Mouse (Mus musculus) forebrain, embryonic 13.5 days (tissue): ENCODE results near the gene Sergef. TPM values are rescaled to one million over a fixed set of nuclear protein-coding genes. Genes with fewer than 3 reads are reported as not detected.

Experiments
- ATAC-seq: fragments of 200-750 bp; cut with Nextera tagmentation; 2 replicates; pipeline ENCODE4 v1.8.0; 2017
- H3K27ac ChIP-seq: fragments of 300-500 bp; sonication (generic); 2 replicates; pipeline ENCODE4 v1.5.1; 2015; ENCODE audit warnings: inconsistent platforms, mild to moderate bottlenecking, moderate library complexity
- H3K27me3 ChIP-seq: fragments of 300-500 bp; sonication (generic); 2 replicates; pipeline ENCODE4 v1.6.1; 2015; ENCODE audit warnings: mild to moderate bottlenecking, inconsistent platforms
- H3K36me3 ChIP-seq: fragments of 300-500 bp; sonication (generic); 2 replicates; pipeline ENCODE4 v1.6.1; 2015; ENCODE audit warnings: mild to moderate bottlenecking, inconsistent platforms; ENCODE audit not compliant: poor library complexity, severe bottlenecking
- H3K4me1 ChIP-seq: fragments of 300-500 bp; sonication (generic); 2 replicates; pipeline ENCODE4 v1.6.1; 2015; ENCODE audit warnings: inconsistent platforms
- H3K4me2 ChIP-seq: fragments of 300-500 bp; sonication (generic); 2 replicates; pipeline ENCODE4 v1.6.1; 2015; ENCODE audit warnings: inconsistent platforms, mild to moderate bottlenecking, moderate library complexity
- H3K4me3 ChIP-seq: fragments of 300-500 bp; sonication (generic); 2 replicates; pipeline ENCODE4 v1.5.1; 2015; ENCODE audit warnings: mild to moderate bottlenecking, inconsistent platforms
- H3K9ac ChIP-seq: fragments of 300-500 bp; sonication (generic); 2 replicates; pipeline ENCODE4 v1.6.1; 2015; ENCODE audit warnings: mild to moderate bottlenecking, inconsistent platforms
- H3K9me3 ChIP-seq: fragments of 300-500 bp; sonication (generic); replicated peaks from 2 replicates; pipeline ENCODE4 v1.6.1; 2016; ENCODE audit warnings: inconsistent platforms
- WGBS: fragments of 180-500 bp; shearing (Covaris S2); methylation state at CpG from one replicate; pipeline ENCODE4 v1.1.7; 2015; 5-methylcytosine and 5-hydroxymethylcytosine counted together
- polyA plus RNA-seq: library from polyadenylated mRNA; unstranded; fragments of >200 nt; fragmentation: Nextera tagmentation; extraction: Ambion mirVana; gene quantifications from 2 replicates; pipeline ENCODE4 v1.2.1, GENCODE M21; 2015

Sergef gene
- polyA plus RNA-seq, 1 experiment from 2014 or later, result 25.0 TPM

- Histone ChIP-seq H3K9me3 (no peaks in the 10 kb centered on the region), H3K9ac (no peak overlapping the region), H3K4me3 (no peak overlapping the region), H3K4me1 (peaks cover 12% of the 10 kb centered on the region), H3K27me3 (no peaks in the 10 kb centered on the region), H3K27ac (no peak overlapping the region), H3K4me2 (no peak overlapping the region), H3K36me3 (no peaks in the 10 kb centered on the region)
- ATAC-seq, result no peak
- WGBS, result 55% methylated on average over 5 of the region's 5 CpGs
These were observed 164.1 kb downstream of the Sergef start for GRCm38 (mm10) chr7:46475464-46475863.

- ATAC-seq, result no peak
- Histone ChIP-seq H3K4me3 (no peak overlapping the region), H3K9me3 (no peaks in the 10 kb centered on the region), H3K9ac (0 out of 2 replicates have a peak overlapping the region, but pooled peaks have one; percentile 3), H3K4me1 (peaks cover 12% of the 10 kb centered on the region), H3K4me2 (no peak overlapping the region), H3K36me3 (no peaks in the 10 kb centered on the region), H3K27me3 (no peaks in the 10 kb centered on the region), H3K27ac (peak overlapping the region; percentile 14)
- WGBS, result 26% methylated on average over 9 of the region's 9 CpGs
These were observed 166.5 kb downstream of the Sergef start for GRCm38 (mm10) chr7:46473141-46473540.

GRCm38 (mm10) chr7:46471054-46471737, 168.4 kb downstream of the Sergef start:
- WGBS, result 72% methylated on average over 7 of the region's 7 CpGs
- Histone ChIP-seq H3K9ac (no peak overlapping the region), H3K36me3 (no peaks in the 10 kb centered on the region), H3K9me3 (no peaks in the 10 kb centered on the region), H3K4me3 (no peak overlapping the region), H3K4me2 (no peak overlapping the region), H3K4me1 (peaks cover 12% of the 10 kb centered on the region), H3K27ac (no peak overlapping the region), H3K27me3 (no peaks in the 10 kb centered on the region)
- no peak for ATAC-seq

- Histone ChIP-seq H3K4me2 (no peak overlapping the region), H3K9me3 (no peaks in the 10 kb centered on the region), H3K4me1 (peaks cover 8% of the 10 kb centered on the region; the same call in 1 of the 2 replicates), H3K4me3 (no peak overlapping the region), H3K27ac (no peak overlapping the region), H3K9ac (no peak overlapping the region), H3K27me3 (no peaks in the 10 kb centered on the region), H3K36me3 (no peaks in the 10 kb centered on the region)
- no peak for ATAC-seq
- 84% methylated on average over 3 of the region's 3 CpGs for WGBS
These were observed 170.1 kb downstream of the Sergef start for GRCm38 (mm10) chr7:46469542-46469941.

- WGBS, result 79% methylated on average over 7 of the region's 7 CpGs
- Histone ChIP-seq H3K9me3 (no peaks in the 10 kb centered on the region), H3K27ac (no peak overlapping the region; the same call in 1 of the 2 replicates), H3K9ac (no peak overlapping the region), H3K4me3 (no peak overlapping the region), H3K27me3 (no peaks in the 10 kb centered on the region), H3K4me1 (no peaks in the 10 kb centered on the region), H3K36me3 (no peaks in the 10 kb centered on the region), H3K4me2 (no peak overlapping the region)
- ATAC-seq, result no peak
These were observed 173.1 kb downstream of the Sergef start for GRCm38 (mm10) chr7:46466422-46466981.

GRCm38 (mm10) chr7:46463136-46463535, 176.5 kb downstream of the Sergef start:
- no peaks in the 10 kb centered on the region for H3K36me3 ChIP-seq
- no peak for ATAC-seq
- H3K4me1 ChIP-seq, result peaks cover 9% of the 10 kb centered on the region
- H3K9me3 ChIP-seq, result 0 out of 2 replicates have a peak, but pooled peaks cover 3% of the 10 kb centered on the region
- no peaks in the 10 kb centered on the region for H3K27me3 ChIP-seq
- H3K4me2 ChIP-seq, result no peak overlapping the region
- H3K9ac ChIP-seq, result no peak overlapping the region
- WGBS, result 92% methylated on average over 8 of the region's 8 CpGs
- H3K27ac ChIP-seq, result no peak overlapping the region
- no peak overlapping the region for H3K4me3 ChIP-seq

GRCm38 (mm10) chr7:46462287-46462686, 177.3 kb downstream of the Sergef start:
- Histone ChIP-seq H3K4me2 (no peak overlapping the region), H3K27me3 (no peaks in the 10 kb centered on the region), H3K36me3 (no peaks in the 10 kb centered on the region), H3K27ac (no peak overlapping the region), H3K4me1 (peaks cover 9% of the 10 kb centered on the region), H3K4me3 (no peak overlapping the region), H3K9me3 (0 out of 2 replicates have a peak, but pooled peaks cover 3% of the 10 kb centered on the region), H3K9ac (no peak overlapping the region)
- WGBS, result 73% methylated on average over 8 of the region's 8 CpGs
- no peak for ATAC-seq

GRCm38 (mm10) chr7:46459605-46460245, 179.9 kb downstream of the Sergef start:
- H3K36me3 ChIP-seq, result no peaks in the 10 kb centered on the region
- H3K27ac ChIP-seq, result peak overlapping the region; percentile 31
- H3K9ac ChIP-seq, result 0 out of 2 replicates have a peak overlapping the region, but pooled peaks have one; percentile 21
- ATAC-seq, result no peak
- no peak overlapping the region for H3K4me3 ChIP-seq
- peaks cover 12% of the 10 kb centered on the region for H3K4me1 ChIP-seq
- 0 out of 2 replicates have a peak, but pooled peaks cover 6% of the 10 kb centered on the region for H3K9me3 ChIP-seq
- no peak overlapping the region for H3K4me2 ChIP-seq
- 85% methylated on average over 9 of the region's 9 CpGs for WGBS
- no peaks in the 10 kb centered on the region for H3K27me3 ChIP-seq

- no peak for ATAC-seq
- WGBS, result 83% methylated on average over 2 of the region's 2 CpGs
- Histone ChIP-seq H3K27me3 (no peaks in the 10 kb centered on the region), H3K9me3 (0 out of 2 replicates have a peak, but pooled peaks cover 6% of the 10 kb centered on the region), H3K4me2 (no peak overlapping the region), H3K4me3 (no peak overlapping the region), H3K27ac (peak overlapping the region; percentile 31), H3K36me3 (no peaks in the 10 kb centered on the region), H3K4me1 (peaks cover 18% of the 10 kb centered on the region), H3K9ac (0 out of 2 replicates have a peak overlapping the region, but pooled peaks have one; percentile 21)
These were observed 180.4 kb downstream of the Sergef start for GRCm38 (mm10) chr7:46459200-46459599.

GRCm38 (mm10) chr7:46457889-46458288, 181.7 kb downstream of the Sergef start:
- 0 out of 2 replicates have a peak, but pooled peaks cover 6% of the 10 kb centered on the region for H3K9me3 ChIP-seq
- no peak overlapping the region for H3K4me2 ChIP-seq
- peaks cover 31% of the 10 kb centered on the region for H3K4me1 ChIP-seq
- no peak overlapping the region for H3K4me3 ChIP-seq
- ATAC-seq, result no peak
- no peak overlapping the region for H3K9ac ChIP-seq
- whole genome bisulfite sequencing, result 76% methylated on average over 3 of the region's 3 CpGs
- no peak overlapping the region for H3K27ac ChIP-seq
- no peaks in the 10 kb centered on the region for H3K27me3 ChIP-seq
- H3K36me3 ChIP-seq, result no peaks in the 10 kb centered on the region

GRCm38 (mm10) chr7:46453930-46454679, 185.5 kb downstream of the Sergef start:
- Histone ChIP-seq H3K27ac (peak overlapping the region; percentile 88), H3K9ac (no peak overlapping the region), H3K4me2 (peak overlapping the region; percentile 31; the same call in 1 of the 2 replicates), H3K9me3 (0 out of 2 replicates have a peak, but pooled peaks cover 3% of the 10 kb centered on the region), H3K27me3 (no peaks in the 10 kb centered on the region), H3K36me3 (no peaks in the 10 kb centered on the region), H3K4me3 (no peak overlapping the region), H3K4me1 (peaks cover 36% of the 10 kb centered on the region)
- peak; percentile 85 for ATAC-seq
- 6% methylated on average over 10 of the region's 10 CpGs for WGBS
